Comparison of ENCODE assay signal across 8 mouse cellular contexts in genomic region chr17:71476346-71477020, GRCm38 (mm10). TPM values are rescaled to one million over a fixed set of nuclear protein-coding genes. Genes with fewer than 3 reads are reported as not detected.
DNase-seq lines count a peak whose midpoint lies in the region; ATAC-seq lines count a peak whose summit lies in the region.

No protein-coding gene starts in this region.

- H3K9ac ChIP-seq in forebrain, embryonic 13.5 days, result peak overlapping the region; percentile 94
- H3K9ac ChIP-seq in liver, embryonic 13.5 days, result 0 out of 2 replicates have a peak overlapping the region, but pooled peaks have one; percentile 96

- no peaks in the 10 kb centered on the region for H3K36me3 ChIP-seq in forebrain, embryonic 13.5 days (ENCODE audit: poor library complexity, severe bottlenecking)
- no peaks in the 10 kb centered on the region for H3K36me3 ChIP-seq in liver, embryonic 13.5 days

- H3K27ac ChIP-seq in forebrain, embryonic 13.5 days, result 0 out of 2 replicates have a peak overlapping the region, but pooled peaks have one; percentile 98
- H3K27ac ChIP-seq in liver, embryonic 13.5 days, result no peak overlapping the region

- H3K4me1 ChIP-seq in forebrain, embryonic 13.5 days, result peaks cover 15% of the 10 kb centered on the region
- peaks cover 43% of the 10 kb centered on the region for H3K4me1 ChIP-seq in liver, embryonic 13.5 days (replicated peaks)

- DNase-seq in cerebellum, postnatal 10 days, result peak; percentile 13 to 16
- DNase-seq in 416B (ENCODE audit: low read depth), result peak; percentile 65
- DNase-seq in liver, embryonic 13.5 days, result no peak
- no peak for DNase-seq in ovary, postnatal 14 days (ENCODE audit: low spot score)
- DNase-seq in frontal cortex, postnatal 25 days (ENCODE audit: low spot score in 2 of 2), result no peak
- no peak for DNase-seq in retina, embryonic 14.5 days (ENCODE audit: low spot score)

- H3K4me3 ChIP-seq in forebrain, embryonic 13.5 days, result peak overlapping the region; percentile 86
- peak overlapping the region; percentile 96; the same call in 1 of the 2 replicates for H3K4me3 ChIP-seq in liver, embryonic 13.5 days (replicated peaks)

- WGBS in forebrain, embryonic 13.5 days, result 70% methylated on average over 7 of the region's 7 CpGs
- WGBS in liver, embryonic 13.5 days (ENCODE audit: insufficient replicate concordance), result 71% methylated on average over 7 of the region's 7 CpGs

- H3K4me2 ChIP-seq in forebrain, embryonic 13.5 days, result peak overlapping the region; percentile 87
- H3K4me2 ChIP-seq in liver, embryonic 13.5 days, result peak overlapping the region; percentile 84

- no peak for ATAC-seq in cerebellum, adult (ENCODE audit: insufficient number of reproducible peaks, low FRiP score, low TSS enrichment)
- no peak for ATAC-seq in forebrain, embryonic 13.5 days
- no peak for ATAC-seq in liver, embryonic 13.5 days (ENCODE audit: low read depth)

- no peaks in the 10 kb centered on the region for H3K27me3 ChIP-seq in forebrain, embryonic 13.5 days
- no peaks in the 10 kb centered on the region for H3K27me3 ChIP-seq in liver, embryonic 13.5 days

- no peaks in the 10 kb centered on the region for H3K9me3 ChIP-seq in forebrain, embryonic 13.5 days (replicated peaks)
- H3K9me3 ChIP-seq in liver, embryonic 13.5 days (replicated peaks), result no peaks in the 10 kb centered on the region

RNA-seq across cellular contexts. Expression of gene Smchd1, which starts 1.3 kb away (rescaled TPM):
- 68.9 and 77.3 TPM in 2 replicates for polyA plus RNA-seq in forebrain, embryonic 13.5 days (2015; fragmentation: Nextera tagmentation; extraction: Ambion mirVana)
- 37.2 and 39.3 TPM in 2 replicates for polyA plus RNA-seq in liver, embryonic 13.5 days (2015; fragmentation: Nextera tagmentation; extraction: Ambion mirVana)

RNA-seq across cellular contexts. Expression of gene Gm4707, which starts 16.8 kb away (rescaled TPM):
- 2.8 and 4.0 TPM in 2 replicates for polyA plus RNA-seq in forebrain, embryonic 13.5 days (2015; fragmentation: Nextera tagmentation; extraction: Ambion mirVana)
- 0.75 and 1.1 TPM in 2 replicates for polyA plus RNA-seq in liver, embryonic 13.5 days (2015; fragmentation: Nextera tagmentation; extraction: Ambion mirVana)

RNA-seq across cellular contexts. Expression of gene Ndc80, which starts 50.2 kb away (rescaled TPM):
- polyA plus RNA-seq in forebrain, embryonic 13.5 days (2015; fragmentation: Nextera tagmentation; extraction: Ambion mirVana), result 44.7 and 45.9 TPM in 2 replicates
- polyA plus RNA-seq in liver, embryonic 13.5 days (2015; fragmentation: Nextera tagmentation; extraction: Ambion mirVana), result 36.0 and 45.5 TPM in 2 replicates

Comparison
In these comparisons a context has a peak if more than half of its experiments do, and no peak if none do; other contexts are left out.
1. DNase-seq: peak in cerebellum, postnatal 10 days (2 of 2) and 416B (single experiment); none in liver, embryonic 13.5 days (single experiment), ovary, postnatal 14 days (single experiment), frontal cortex, postnatal 25 days (0 of 2) and retina, embryonic 14.5 days (single experiment).